Mouse (Mus musculus) small intestine, adult 2 months (tissue): ENCODE results near the gene Fermt3.
A peak's percentile ranks its signal among the peaks of the same experiment; 100 is the strongest.

Experiments used
- CTCF ChIP-seq: fragments of 200-500 bp; IDR thresholded peaks from 2 replicates; pipeline ENCODE4 v1.5.1; 2012; ENCODE audit warnings: low read depth, mild to moderate bottlenecking, control low read depth, inconsistent platforms, low read length, moderate library complexity, mixed read lengths; ENCODE audit not compliant: insufficient replicate concordance, insufficient read length; ENCODE audit errors: extremely low read depth
- POLR2A ChIP-seq: fragments of 200-500 bp; IDR thresholded peaks from 2 replicates; pipeline ENCODE4 v1.6.1; 2012; ENCODE audit warnings: low read depth, mild to moderate bottlenecking, control low read depth, inconsistent platforms, low read length, moderate library complexity

- TF ChIP-seq POLR2A, result peak; percentile 34; the same call in 1 of the 2 replicates
- no peak for TF ChIP-seq CTCF
These were observed 68.6 kb downstream of the Fermt3 start for GRCm38 (mm10) chr19:6950613-6951153.
